ENCODE assay signal across 8 mouse cellular contexts in the genomic region with DNA sequence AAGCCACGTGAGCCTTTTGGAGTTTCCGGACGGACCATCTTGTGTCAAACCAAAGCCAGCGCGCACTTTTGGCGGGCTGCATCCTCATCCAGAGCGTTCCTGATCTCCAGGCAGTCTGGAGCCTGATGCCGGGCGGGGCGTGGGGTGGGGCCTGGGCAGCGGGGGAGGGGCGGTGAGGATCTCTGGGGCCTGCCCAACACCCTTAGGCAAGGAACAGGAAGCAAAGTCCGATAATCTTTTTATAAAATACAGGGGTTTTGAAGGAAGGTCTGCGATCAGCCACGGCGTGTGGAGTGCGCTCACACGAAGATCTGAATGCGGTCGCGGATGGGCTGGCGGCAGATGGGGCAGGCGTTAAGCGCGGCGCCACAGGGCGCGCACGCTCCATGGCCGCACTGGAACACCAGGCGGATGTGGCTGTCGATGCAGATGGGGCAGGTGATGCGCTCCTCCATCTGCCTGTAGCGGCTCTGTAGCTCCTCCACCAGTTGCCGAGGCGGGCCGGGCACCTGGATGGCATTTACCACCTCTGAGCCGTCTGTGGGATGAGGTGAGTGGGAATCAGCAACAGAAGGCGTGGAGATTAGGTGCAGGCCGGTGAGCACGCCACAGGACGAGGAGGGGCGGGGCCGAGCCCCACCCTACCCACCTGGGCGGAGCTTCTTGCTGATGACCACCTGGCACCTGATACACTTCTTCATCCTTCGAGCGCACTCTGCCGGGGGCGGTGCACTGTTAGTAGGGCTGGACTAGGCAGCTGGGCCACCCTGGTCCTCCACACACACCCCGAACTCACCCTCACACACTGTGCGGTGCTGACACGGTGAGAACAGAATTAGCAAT. TPM values are rescaled to one million over a fixed set of nuclear protein-coding genes. Genes with fewer than 3 reads are reported as not detected.
DNase-seq lines count a peak whose midpoint lies in the region; ATAC-seq lines count a peak whose summit lies in the region.

No protein-coding gene starts in this region.

- peak; percentile 68 for DNase-seq in gastrocnemius, postnatal 10 days
- no peak for DNase-seq in gastrocnemius, postnatal 36 days
- DNase-seq in frontal cortex, adult 2 months (ENCODE audit: extremely low spot score in 1 of 2, low spot score in 1 of 2): no peak

- H3K27ac ChIP-seq in brown adipose tissue, adult 24 weeks (replicated peaks; ENCODE audit: low read depth, low read length): no peak overlapping the region
- no peak overlapping the region for H3K27ac ChIP-seq in forebrain, embryonic 15.5 days (replicated peaks)
- H3K27ac ChIP-seq in intestine, embryonic 15.5 days: peak overlapping the region; percentile 54
- H3K27ac ChIP-seq in lung, embryonic 15.5 days: peak overlapping the region; percentile 20
- H3K27ac ChIP-seq in neural tube, embryonic 15.5 days (replicated peaks): no peak overlapping the region

- intact Hi-C loops in gastrocnemius, postnatal 36 days (cut with DNase I): no loop called here

- peaks cover 40% of the 10 kb centered on the region for H3K36me3 ChIP-seq in forebrain, embryonic 15.5 days
- H3K36me3 ChIP-seq in intestine, embryonic 15.5 days: peaks cover 19% of the 10 kb centered on the region
- H3K36me3 ChIP-seq in lung, embryonic 15.5 days: peaks cover 18% of the 10 kb centered on the region
- H3K36me3 ChIP-seq in neural tube, embryonic 15.5 days: peaks cover 65% of the 10 kb centered on the region

- H3K4me3 ChIP-seq in brown adipose tissue, adult 24 weeks (ENCODE audit: insufficient read depth, low read depth, low read length): peak overlapping the region; percentile 51
- peak overlapping the region; percentile 25 for H3K4me3 ChIP-seq in forebrain, embryonic 15.5 days
- H3K4me3 ChIP-seq in intestine, embryonic 15.5 days (replicated peaks): peak overlapping the region; percentile 45
- peak overlapping the region; percentile 43 for H3K4me3 ChIP-seq in lung, embryonic 15.5 days
- peak overlapping the region; percentile 33 for H3K4me3 ChIP-seq in neural tube, embryonic 15.5 days (replicated peaks)

- peak overlapping the region; percentile 31 for H3K9ac ChIP-seq in forebrain, embryonic 15.5 days (replicated peaks)
- H3K9ac ChIP-seq in intestine, embryonic 15.5 days: peak overlapping the region; percentile 52
- peak overlapping the region; percentile 52 for H3K9ac ChIP-seq in lung, embryonic 15.5 days
- no peak overlapping the region; the same call in 1 of the 2 replicates for H3K9ac ChIP-seq in neural tube, embryonic 15.5 days (replicated peaks)

- peak overlapping the region; percentile 51 for H3K4me2 ChIP-seq in forebrain, embryonic 15.5 days (replicated peaks)
- H3K4me2 ChIP-seq in intestine, embryonic 15.5 days (replicated peaks): peak overlapping the region; percentile 89
- H3K4me2 ChIP-seq in lung, embryonic 15.5 days: peak overlapping the region; percentile 92
- peak overlapping the region; percentile 59 for H3K4me2 ChIP-seq in neural tube, embryonic 15.5 days

- ATAC-seq in forebrain, embryonic 15.5 days (replicated peaks): peak; percentile 12; the same call in 1 of the 2 replicates
- ATAC-seq in intestine, embryonic 15.5 days: peak; percentile 81
- peak; percentile 68; the same call in 1 of the 2 replicates for ATAC-seq in lung, embryonic 15.5 days (ENCODE audit: borderline replicate concordance, extremely low read depth, low FRiP score, low TSS enrichment)
- ATAC-seq in neural tube, embryonic 15.5 days (ENCODE audit: low FRiP score): no peak

- no peaks in the 10 kb centered on the region for H3K9me3 ChIP-seq in forebrain, embryonic 15.5 days
- no peaks in the 10 kb centered on the region for H3K9me3 ChIP-seq in intestine, embryonic 15.5 days
- H3K9me3 ChIP-seq in lung, embryonic 15.5 days: no peaks in the 10 kb centered on the region
- H3K9me3 ChIP-seq in neural tube, embryonic 15.5 days (replicated peaks): no peaks in the 10 kb centered on the region

- 4% methylated on average over 52 of the region's 52 CpGs for WGBS in forebrain, embryonic 15.5 days
- WGBS in intestine, embryonic 15.5 days: 2% methylated on average over 52 of the region's 52 CpGs
- 1% methylated on average over 52 of the region's 52 CpGs for WGBS in lung, embryonic 15.5 days
- 4% methylated on average over 51 of the region's 52 CpGs for WGBS in neural tube, embryonic 15.5 days

- H3K4me1 ChIP-seq in brown adipose tissue, adult 24 weeks (ENCODE audit: control insufficient read depth, insufficient read depth, insufficient read length, low read length): no peaks in the 10 kb centered on the region; the same call in 1 of the 2 replicates
- peaks cover 28% of the 10 kb centered on the region for H3K4me1 ChIP-seq in forebrain, embryonic 15.5 days
- peaks cover 44% of the 10 kb centered on the region for H3K4me1 ChIP-seq in intestine, embryonic 15.5 days (replicated peaks)
- H3K4me1 ChIP-seq in lung, embryonic 15.5 days: peaks cover 43% of the 10 kb centered on the region
- H3K4me1 ChIP-seq in neural tube, embryonic 15.5 days: peaks cover 31% of the 10 kb centered on the region

- peaks cover 52% of the 10 kb centered on the region for H3K27me3 ChIP-seq in forebrain, embryonic 15.5 days
- peaks cover 16% of the 10 kb centered on the region for H3K27me3 ChIP-seq in intestine, embryonic 15.5 days (replicated peaks)
- H3K27me3 ChIP-seq in lung, embryonic 15.5 days: peaks cover 23% of the 10 kb centered on the region
- peaks cover 73% of the 10 kb centered on the region for H3K27me3 ChIP-seq in neural tube, embryonic 15.5 days (replicated peaks)

RNA-seq across cellular contexts. Expression of a gene that starts 1.5 kb away (rescaled TPM):
- 10 to 100 TPM; 18.3 to 22.2 TPM for total RNA-seq in gastrocnemius, postnatal 10 days (2021)
- total RNA-seq in gastrocnemius, postnatal 36 days (2021): 1 to 10 TPM; 2.2 to 3.5 TPM
- 3.3 and 5.5 TPM in 2 replicates for polyA plus RNA-seq in brown adipose tissue, adult 24 weeks (2012; ENCODE audit: insufficient read depth, insufficient read length, missing spikeins)
- 2.3 and 2.6 TPM in 2 replicates for polyA plus RNA-seq in forebrain, embryonic 15.5 days (2015; fragmentation: Nextera tagmentation; extraction: Ambion mirVana)
- polyA plus RNA-seq in intestine, embryonic 15.5 days (2015; fragmentation: Nextera tagmentation; extraction: Ambion mirVana): 36.8 and 38.0 TPM in 2 replicates
- 41.7 and 47.8 TPM in 2 replicates for polyA plus RNA-seq in lung, embryonic 15.5 days (2015; fragmentation: Nextera tagmentation; extraction: Ambion mirVana)
- polyA plus RNA-seq in neural tube, embryonic 15.5 days (2015; fragmentation: Nextera tagmentation; extraction: Ambion mirVana): 6.5 and 10.5 TPM in 2 replicates
- 4.6 TPM in 2 replicates for polyA plus RNA-seq in frontal cortex, adult 2 months (2012; rRNA removed)

RNA-seq across cellular contexts. Expression of a gene that starts 9.5 kb away (rescaled TPM):
- total RNA-seq in gastrocnemius, postnatal 10 days (2021): not detected
- total RNA-seq in gastrocnemius, postnatal 36 days (2021): not detected
- not detected in 2 replicates for polyA plus RNA-seq in brown adipose tissue, adult 24 weeks (2012; ENCODE audit: insufficient read depth, insufficient read length, missing spikeins)
- polyA plus RNA-seq in forebrain, embryonic 15.5 days (2015; fragmentation: Nextera tagmentation; extraction: Ambion mirVana): not detected in 2 replicates
- polyA plus RNA-seq in intestine, embryonic 15.5 days (2015; fragmentation: Nextera tagmentation; extraction: Ambion mirVana): not detected in 2 replicates
- not detected in 2 replicates for polyA plus RNA-seq in lung, embryonic 15.5 days (2015; fragmentation: Nextera tagmentation; extraction: Ambion mirVana)
- polyA plus RNA-seq in neural tube, embryonic 15.5 days (2015; fragmentation: Nextera tagmentation; extraction: Ambion mirVana): not detected in 2 replicates
- not detected in 2 replicates for polyA plus RNA-seq in frontal cortex, adult 2 months (2012; rRNA removed)

RNA-seq across cellular contexts. Expression of a gene that starts 14.3 kb away (rescaled TPM):
- total RNA-seq in gastrocnemius, postnatal 10 days (2021): 10 to 100 TPM; 13.2 to 16.8 TPM
- 10 to 100 TPM; 13.8 to 15.2 TPM for total RNA-seq in gastrocnemius, postnatal 36 days (2021)
- 9.7 and 29.1 TPM in 2 replicates for polyA plus RNA-seq in brown adipose tissue, adult 24 weeks (2012; ENCODE audit: insufficient read depth, insufficient read length, missing spikeins)
- polyA plus RNA-seq in forebrain, embryonic 15.5 days (2015; fragmentation: Nextera tagmentation; extraction: Ambion mirVana): 51.6 and 52.1 TPM in 2 replicates
- polyA plus RNA-seq in intestine, embryonic 15.5 days (2015; fragmentation: Nextera tagmentation; extraction: Ambion mirVana): 17.8 and 22.6 TPM in 2 replicates
- polyA plus RNA-seq in lung, embryonic 15.5 days (2015; fragmentation: Nextera tagmentation; extraction: Ambion mirVana): 27.6 and 29.1 TPM in 2 replicates
- polyA plus RNA-seq in neural tube, embryonic 15.5 days (2015; fragmentation: Nextera tagmentation; extraction: Ambion mirVana): 48.6 and 54.7 TPM in 2 replicates
- 136 and 143 TPM in 2 replicates for polyA plus RNA-seq in frontal cortex, adult 2 months (2012; rRNA removed)

RNA-seq across cellular contexts. Expression of a gene that starts 30.0 kb away (rescaled TPM):
- total RNA-seq in gastrocnemius, postnatal 10 days (2021): 10 to 100 TPM; 24.4 to 33.1 TPM
- total RNA-seq in gastrocnemius, postnatal 36 days (2021): 10 to 100 TPM; 20.6 to 28.1 TPM
- 32.4 and 37.9 TPM in 2 replicates for polyA plus RNA-seq in brown adipose tissue, adult 24 weeks (2012; ENCODE audit: insufficient read depth, insufficient read length, missing spikeins)
- polyA plus RNA-seq in forebrain, embryonic 15.5 days (2015; fragmentation: Nextera tagmentation; extraction: Ambion mirVana): 60.8 and 63.5 TPM in 2 replicates
- polyA plus RNA-seq in intestine, embryonic 15.5 days (2015; fragmentation: Nextera tagmentation; extraction: Ambion mirVana): 50.2 and 53.9 TPM in 2 replicates
- polyA plus RNA-seq in lung, embryonic 15.5 days (2015; fragmentation: Nextera tagmentation; extraction: Ambion mirVana): 50.2 and 53.6 TPM in 2 replicates
- 52.7 and 53.4 TPM in 2 replicates for polyA plus RNA-seq in neural tube, embryonic 15.5 days (2015; fragmentation: Nextera tagmentation; extraction: Ambion mirVana)
- polyA plus RNA-seq in frontal cortex, adult 2 months (2012; rRNA removed): 60.7 and 65.4 TPM in 2 replicates

RNA-seq across cellular contexts. Expression of a gene that starts 39.5 kb away (rescaled TPM):
- total RNA-seq in gastrocnemius, postnatal 10 days (2021): 1 to 10 TPM; 5.8 to 7.9 TPM
- 1 to 10 TPM; 1.2 to 1.3 TPM for total RNA-seq in gastrocnemius, postnatal 36 days (2021)
- 2.4 and 3.5 TPM in 2 replicates for polyA plus RNA-seq in brown adipose tissue, adult 24 weeks (2012; ENCODE audit: insufficient read depth, insufficient read length, missing spikeins)
- 8.2 and 10.9 TPM in 2 replicates for polyA plus RNA-seq in forebrain, embryonic 15.5 days (2015; fragmentation: Nextera tagmentation; extraction: Ambion mirVana)
- 6.1 and 7.6 TPM in 2 replicates for polyA plus RNA-seq in intestine, embryonic 15.5 days (2015; fragmentation: Nextera tagmentation; extraction: Ambion mirVana)
- polyA plus RNA-seq in lung, embryonic 15.5 days (2015; fragmentation: Nextera tagmentation; extraction: Ambion mirVana): 4.3 and 4.9 TPM in 2 replicates
- polyA plus RNA-seq in neural tube, embryonic 15.5 days (2015; fragmentation: Nextera tagmentation; extraction: Ambion mirVana): 18.9 and 25.0 TPM in 2 replicates
- polyA plus RNA-seq in frontal cortex, adult 2 months (2012; rRNA removed): 52.0 and 57.4 TPM in 2 replicates

Comparison
In these comparisons a context has a peak if more than half of its experiments do, and no peak if none do; other contexts are left out.
1. H3K27ac ChIP-seq: peak in intestine, embryonic 15.5 days (single experiment) and lung, embryonic 15.5 days (single experiment); none in brown adipose tissue, adult 24 weeks (single experiment), forebrain, embryonic 15.5 days (single experiment) and neural tube, embryonic 15.5 days (single experiment).
2. Peak in every context shown above with its lines, with median percentiles within 50 percentile points of each other: H3K4me3 ChIP-seq and H3K4me2 ChIP-seq.